Mouse (Mus musculus) embryonic facial prominence, embryonic 12.5 days (tissue): ENCODE measurements around the gene Tial1. TPM values are rescaled to one million over a fixed set of nuclear protein-coding genes. Genes with fewer than 3 reads are reported as not detected.
A peak's percentile ranks its signal among the peaks of the same experiment; 100 is the strongest.

Experiments used
- ATAC-seq: fragments of 200-750 bp; cut with Nextera tagmentation; 2 replicates; pipeline ENCODE4 v1.8.0; 2017; ENCODE audit not compliant: insufficient number of reproducible peaks, insufficient read depth, low FRiP score, low TSS enrichment
- H3K27ac ChIP-seq: fragments of 300-500 bp; sonication (generic); 2 replicates; pipeline ENCODE4 v1.5.1; 2016; ENCODE audit warnings: mild to moderate bottlenecking
- H3K27me3 ChIP-seq: fragments of 300-500 bp; sonication (generic); 2 replicates; pipeline ENCODE4 v1.6.1; 2016; ENCODE audit warnings: mild to moderate bottlenecking, moderate library complexity
- H3K36me3 ChIP-seq: fragments of 300-500 bp; sonication (generic); 2 replicates; pipeline ENCODE4 v1.6.1; 2016; ENCODE audit warnings: mild to moderate bottlenecking
- H3K4me1 ChIP-seq: fragments of 300-500 bp; sonication (generic); 2 replicates; pipeline ENCODE4 v1.6.1; 2016
- H3K4me2 ChIP-seq: fragments of 300-500 bp; sonication (generic); replicated peaks from 2 replicates; pipeline ENCODE4 v1.6.1; 2016; ENCODE audit warnings: mild to moderate bottlenecking, moderate library complexity
- H3K4me3 ChIP-seq: fragments of 300-500 bp; sonication (generic); 2 replicates; pipeline ENCODE4 v1.5.1; 2016; ENCODE audit warnings: mild to moderate bottlenecking
- H3K9ac ChIP-seq: fragments of 300-500 bp; sonication (generic); 2 replicates; pipeline ENCODE4 v1.6.1; 2016; ENCODE audit warnings: mild to moderate bottlenecking, moderate library complexity
- H3K9me3 ChIP-seq: fragments of 300-500 bp; sonication (generic); 2 replicates; pipeline ENCODE4 v1.6.1; 2016; ENCODE audit warnings: mild to moderate bottlenecking, moderate library complexity
- WGBS: fragments of 180-500 bp; shearing (Covaris S2); methylation state at CpG from one replicate; pipeline ENCODE4 v1.1.7; 2016; 5-methylcytosine and 5-hydroxymethylcytosine counted together
- polyA plus RNA-seq: library from polyadenylated mRNA; unstranded; fragments of >200 nt; fragmentation: Nextera tagmentation; extraction: Ambion mirVana; gene quantifications from 2 replicates; pipeline ENCODE4 v1.2.1, GENCODE M21; 2016

Tial1 gene
- 34.5 and 36.8 TPM in 2 replicates for polyA plus RNA-seq

- under 1% methylated on average over 69 of the region's 69 CpGs for WGBS
Measured at GRCm38 (mm10) chr7:128461285-128462215, at the start of gene Tial1. Gene Tial1, minus strand, starts transcription at chr7:128461717.

GRCm38 (mm10) chr7:128504091-128504490 lies 42.6 kb upstream of the Tial1 start:
- 85% methylated on average over 6 of the region's 6 CpGs for WGBS
- no peak overlapping the region for H3K9ac ChIP-seq
- H3K9me3 ChIP-seq: no peaks in the 10 kb centered on the region
- ATAC-seq: no peak
- H3K4me1 ChIP-seq: no peaks in the 10 kb centered on the region
- no peak overlapping the region for H3K4me3 ChIP-seq
- H3K36me3 ChIP-seq: no peaks in the 10 kb centered on the region
- no peak overlapping the region for H3K4me2 ChIP-seq
- no peak overlapping the region for H3K27ac ChIP-seq
- H3K27me3 ChIP-seq: no peaks in the 10 kb centered on the region

More at GRCm38 (mm10) chr7:128461285-128462215, at the start of gene Tial1:
- Histone ChIP-seq H3K36me3 (no peaks in the 10 kb centered on the region), H3K4me1 (peaks cover 3% of the 10 kb centered on the region; the same call in 1 of the 2 replicates), H3K4me3 (peak within 1 kb of the TSS; percentile 79), H3K27me3 (no peaks in the 10 kb centered on the region), H3K9me3 (no peaks in the 10 kb centered on the region), H3K9ac (peak within 1 kb of the TSS; percentile 85), H3K27ac (peak within 1 kb of the TSS; percentile 94), H3K4me2 (peak within 1 kb of the TSS; percentile 87)
- peak; percentile 99 for ATAC-seq

DNA sequence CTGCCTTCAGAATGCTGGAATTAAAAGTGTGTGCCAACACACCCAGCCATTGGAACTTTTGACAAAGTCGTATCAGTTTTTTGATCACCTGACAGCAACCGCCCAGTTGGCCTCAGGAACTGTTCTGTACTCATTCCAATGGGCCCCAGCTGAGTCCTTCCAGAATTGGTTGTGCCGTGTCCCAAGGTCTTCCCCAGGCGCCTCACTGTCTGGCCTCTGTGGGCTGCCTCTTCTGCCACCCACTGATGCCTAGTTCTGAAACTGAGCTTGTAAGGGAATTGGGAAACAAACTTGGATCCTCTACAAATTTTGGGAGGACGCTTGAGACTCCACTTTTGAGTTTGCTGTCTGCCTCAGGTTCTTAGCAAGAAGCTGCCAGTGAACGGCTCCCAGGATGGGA lies 38.3 kb upstream of the Tial1 start:
- ATAC-seq: no peak
- H3K36me3 ChIP-seq: no peaks in the 10 kb centered on the region
- no peak overlapping the region for H3K27ac ChIP-seq
- H3K4me3 ChIP-seq: no peak overlapping the region
- no peak overlapping the region for H3K4me2 ChIP-seq
- H3K9me3 ChIP-seq: no peaks in the 10 kb centered on the region
- no peaks in the 10 kb centered on the region for H3K27me3 ChIP-seq
- no peak overlapping the region for H3K9ac ChIP-seq
- no peaks in the 10 kb centered on the region for H3K4me1 ChIP-seq
- WGBS: 76% methylated on average over 6 of the region's 6 CpGs

GRCm38 (mm10) chr7:128494546-128494945 lies 33.0 kb upstream of the Tial1 start:
- H3K9me3 ChIP-seq: no peaks in the 10 kb centered on the region
- H3K4me3 ChIP-seq: no peak overlapping the region
- no peaks in the 10 kb centered on the region for H3K4me1 ChIP-seq
- H3K4me2 ChIP-seq: no peak overlapping the region
- WGBS: 95% methylated on average over 5 of the region's 5 CpGs
- H3K27me3 ChIP-seq: no peaks in the 10 kb centered on the region
- H3K36me3 ChIP-seq: no peaks in the 10 kb centered on the region
- no peak overlapping the region for H3K27ac ChIP-seq
- no peak for ATAC-seq
- no peak overlapping the region for H3K9ac ChIP-seq

GRCm38 (mm10) chr7:128488986-128489385 lies 27.5 kb upstream of the Tial1 start:
- Histone ChIP-seq H3K9ac (no peak overlapping the region), H3K27me3 (no peaks in the 10 kb centered on the region), H3K27ac (no peak overlapping the region), H3K4me3 (no peak overlapping the region), H3K9me3 (peaks cover 17% of the 10 kb centered on the region; the same call in 1 of the 2 replicates), H3K4me2 (no peak overlapping the region), H3K36me3 (no peaks in the 10 kb centered on the region), H3K4me1 (no peaks in the 10 kb centered on the region)
- 92% methylated on average over 3 of the region's 3 CpGs for WGBS
- no peak for ATAC-seq

- Histone ChIP-seq H3K36me3 (no peaks in the 10 kb centered on the region), H3K4me3 (no peak overlapping the region), H3K27ac (no peak overlapping the region), H3K27me3 (no peaks in the 10 kb centered on the region), H3K9me3 (no peaks in the 10 kb centered on the region), H3K4me2 (0 out of 2 replicates have a peak overlapping the region, but pooled peaks have one; percentile 11), H3K9ac (no peak overlapping the region), H3K4me1 (no peaks in the 10 kb centered on the region)
- 24% methylated on average over 10 of the region's 10 CpGs for whole genome bisulfite sequencing
- ATAC-seq: no peak
Measured at GRCm38 (mm10) chr7:128474322-128474721, 12.8 kb upstream of the Tial1 start.

GRCm38 (mm10) chr7:128462406-128462805 lies 889 bp upstream of the Tial1 start:
- H3K27me3 ChIP-seq: no peaks in the 10 kb centered on the region
- H3K4me1 ChIP-seq: peaks cover 3% of the 10 kb centered on the region; the same call in 1 of the 2 replicates
- no peak for ATAC-seq
- H3K9me3 ChIP-seq: no peaks in the 10 kb centered on the region
- H3K36me3 ChIP-seq: no peaks in the 10 kb centered on the region
- H3K4me2 ChIP-seq: peak overlapping the region; percentile 87
- H3K9ac ChIP-seq: no peak overlapping the region
- peak overlapping the region; percentile 79; the same call in 1 of the 2 replicates for H3K4me3 ChIP-seq
- H3K27ac ChIP-seq: no peak overlapping the region
- 63% methylated on average over 5 of the region's 5 CpGs for WGBS

- Histone ChIP-seq H3K36me3 (no peaks in the 10 kb centered on the region), H3K9me3 (no peaks in the 10 kb centered on the region), H3K4me3 (peak overlapping the region; percentile 79), H3K4me1 (peaks cover 3% of the 10 kb centered on the region; the same call in 1 of the 2 replicates), H3K9ac (peak overlapping the region; percentile 85), H3K4me2 (peak overlapping the region; percentile 87), H3K27ac (peak overlapping the region; percentile 94), H3K27me3 (no peaks in the 10 kb centered on the region)
- 0% methylated on average over 22 of the region's 23 CpGs for WGBS
- peak; percentile 41; the same call in 1 of the 2 replicates for ATAC-seq
Measured at GRCm38 (mm10) chr7:128460865-128461228, 670 bp downstream of the Tial1 start.

GRCm38 (mm10) chr7:128460131-128460864 lies 1.2 kb downstream of the Tial1 start:
- Histone ChIP-seq H3K4me3 (peak overlapping the region; percentile 79), H3K4me1 (peaks cover 3% of the 10 kb centered on the region; the same call in 1 of the 2 replicates), H3K9me3 (no peaks in the 10 kb centered on the region), H3K36me3 (no peaks in the 10 kb centered on the region), H3K4me2 (peak overlapping the region; percentile 87), H3K9ac (peak overlapping the region; percentile 85), H3K27me3 (no peaks in the 10 kb centered on the region), H3K27ac (peak overlapping the region; percentile 94)
- WGBS: under 1% methylated on average over 36 of the region's 36 CpGs
- no peak; the same call in 1 of the 2 replicates for ATAC-seq

- peak overlapping the region; percentile 79 for H3K4me3 ChIP-seq
- H3K27me3 ChIP-seq: no peaks in the 10 kb centered on the region
- peak overlapping the region; percentile 85 for H3K9ac ChIP-seq
Measured at GRCm38 (mm10) chr7:128459791-128460130, 1.8 kb downstream of the Tial1 start.

GRCm38 (mm10) chr7:128458011-128458410 lies 3.5 kb downstream of the Tial1 start:
- no peak for ATAC-seq
- no peak overlapping the region for H3K27ac ChIP-seq
- no peak overlapping the region for H3K9ac ChIP-seq
- H3K27me3 ChIP-seq: no peaks in the 10 kb centered on the region
- H3K9me3 ChIP-seq: no peaks in the 10 kb centered on the region
- H3K36me3 ChIP-seq: peaks cover 12% of the 10 kb centered on the region; the same call in 1 of the 2 replicates
- H3K4me3 ChIP-seq: no peak overlapping the region
- no peak overlapping the region for H3K4me2 ChIP-seq
- H3K4me1 ChIP-seq: peaks cover 3% of the 10 kb centered on the region; the same call in 1 of the 2 replicates

More at GRCm38 (mm10) chr7:128459791-128460130, 1.8 kb downstream of the Tial1 start:
- no peak for ATAC-seq
- H3K27ac ChIP-seq: no peak overlapping the region
- H3K4me1 ChIP-seq: peaks cover 3% of the 10 kb centered on the region; the same call in 1 of the 2 replicates
- peak overlapping the region; percentile 87 for H3K4me2 ChIP-seq
- no peaks in the 10 kb centered on the region for H3K9me3 ChIP-seq
- 13% methylated on average over 4 of the region's 4 CpGs for WGBS
- H3K36me3 ChIP-seq: 0 out of 2 replicates have a peak, but pooled peaks cover 2% of the 10 kb centered on the region
